Mouse (Mus musculus): ENCODE measurements around the gene Gas7. TPM values are rescaled to one million over a fixed set of nuclear protein-coding genes. Genes with fewer than 3 reads are reported as not detected.

Gene Gas7
- polyA plus RNA-seq, 1 experiment from 2014 or later: 10.5 TPM

GRCm38 (mm10) chr11:67663437-67663836 lies 208.2 kb downstream of the Gas7 start:
- H3K4me1 ChIP-seq (ENCODE audit: insufficient read depth): no peaks in the 10 kb centered on the region
- H3K4me2 ChIP-seq: no peak overlapping the region
- ATAC-seq (ENCODE audit: insufficient read depth) (no peak), DNase-seq (no peak)
- 94% methylated on average over 4 of the region's 4 CpGs for WGBS
- H3K4me3 ChIP-seq (ENCODE audit: low read depth, low read length): no peak overlapping the region
- no peak for TF ChIP-seq CTCF (IDR thresholded peaks at IDR 0.05; ENCODE audit: low read depth)
- no peaks in the 10 kb centered on the region for H3K36me3 ChIP-seq (ENCODE audit: insufficient read depth)
- H3K27me3 ChIP-seq (ENCODE audit: insufficient read depth, low read length): no peaks in the 10 kb centered on the region
- H3K9me3 ChIP-seq (ENCODE audit: low read depth, low read length): no peaks in the 10 kb centered on the region
- H3K27ac ChIP-seq (ENCODE audit: low read depth): no peak overlapping the region
- H3K9ac ChIP-seq: no peak overlapping the region

- no peaks in the 10 kb centered on the region for H3K27me3 ChIP-seq (ENCODE audit: insufficient read depth, low read length)
- no peaks in the 10 kb centered on the region for H3K9me3 ChIP-seq (ENCODE audit: low read depth, low read length)
- ATAC-seq (ENCODE audit: insufficient read depth): no peak
- WGBS: 95% methylated on average over 3 of the region's 3 CpGs
- DNase-seq: no peak
- no peak overlapping the region for H3K4me2 ChIP-seq
- no peak for TF ChIP-seq CTCF (IDR thresholded peaks at IDR 0.05; ENCODE audit: low read depth)
- H3K27ac ChIP-seq (ENCODE audit: low read depth): no peak overlapping the region
- H3K36me3 ChIP-seq (ENCODE audit: insufficient read depth): no peaks in the 10 kb centered on the region
- no peak overlapping the region for H3K9ac ChIP-seq
- H3K4me1 ChIP-seq (ENCODE audit: insufficient read depth): no peaks in the 10 kb centered on the region
- no peak overlapping the region for H3K4me3 ChIP-seq (ENCODE audit: low read depth, low read length)
These were observed 209.0 kb downstream of the Gas7 start for GRCm38 (mm10) chr11:67664261-67664660.

GRCm38 (mm10) chr11:67664918-67665317 lies 209.7 kb downstream of the Gas7 start:
- Histone ChIP-seq H3K4me3 (ENCODE audit: low read depth, low read length) (no peak overlapping the region), H3K4me1 (ENCODE audit: insufficient read depth) (no peaks in the 10 kb centered on the region), H3K27me3 (ENCODE audit: insufficient read depth, low read length) (no peaks in the 10 kb centered on the region), H3K27ac (ENCODE audit: low read depth) (no peak overlapping the region), H3K4me2 (no peak overlapping the region), H3K36me3 (ENCODE audit: insufficient read depth) (no peaks in the 10 kb centered on the region), H3K9ac (no peak overlapping the region), H3K9me3 (ENCODE audit: low read depth, low read length) (no peaks in the 10 kb centered on the region)
- no peak for ATAC-seq (ENCODE audit: insufficient read depth)
- WGBS: 83% methylated on average over 6 of the region's 6 CpGs
- DNase-seq: no peak
- TF ChIP-seq CTCF (IDR thresholded peaks at IDR 0.05; ENCODE audit: low read depth): no peak

- no peaks in the 10 kb centered on the region for H3K9me3 ChIP-seq (ENCODE audit: low read depth, low read length)
- ATAC-seq (ENCODE audit: insufficient read depth): no peak
- no peak for TF ChIP-seq CTCF (IDR thresholded peaks at IDR 0.05; ENCODE audit: low read depth)
These were observed 210.9 kb downstream of the Gas7 start for GRCm38 (mm10) chr11:67666129-67666528.

GRCm38 (mm10) chr11:67667531-67668332 lies 212.5 kb downstream of the Gas7 start:
- no peak for ATAC-seq (ENCODE audit: insufficient read depth)
- DNase-seq: peak; percentile 42
- Histone ChIP-seq H3K4me2 (no peak overlapping the region), H3K9me3 (ENCODE audit: low read depth, low read length) (no peaks in the 10 kb centered on the region), H3K4me1 (ENCODE audit: insufficient read depth) (no peaks in the 10 kb centered on the region), H3K27ac (ENCODE audit: low read depth) (no peak overlapping the region), H3K9ac (no peak overlapping the region), H3K4me3 (ENCODE audit: low read depth, low read length) (no peak overlapping the region), H3K36me3 (ENCODE audit: insufficient read depth) (no peaks in the 10 kb centered on the region), H3K27me3 (ENCODE audit: insufficient read depth, low read length) (no peaks in the 10 kb centered on the region)
- 73% methylated on average over 13 of the region's 13 CpGs for WGBS
- no peak for TF ChIP-seq CTCF (IDR thresholded peaks at IDR 0.05; ENCODE audit: low read depth)

More at GRCm38 (mm10) chr11:67666129-67666528, 210.9 kb downstream of the Gas7 start:
- H3K4me3 ChIP-seq (ENCODE audit: low read depth, low read length): no peak overlapping the region
- no peak overlapping the region for H3K4me2 ChIP-seq
- H3K4me1 ChIP-seq (ENCODE audit: insufficient read depth): no peaks in the 10 kb centered on the region
- 76% methylated on average over 5 of the region's 5 CpGs for WGBS
- H3K36me3 ChIP-seq (ENCODE audit: insufficient read depth): no peaks in the 10 kb centered on the region
- H3K9ac ChIP-seq: no peak overlapping the region
- H3K27ac ChIP-seq (ENCODE audit: low read depth): no peak overlapping the region
- DNase-seq: no peak
- H3K27me3 ChIP-seq (ENCODE audit: insufficient read depth, low read length): no peaks in the 10 kb centered on the region

GRCm38 (mm10) chr11:67668460-67669007 lies 213.3 kb downstream of the Gas7 start:
- H3K4me3 ChIP-seq (ENCODE audit: low read depth, low read length): no peak overlapping the region
- H3K4me2 ChIP-seq: no peak overlapping the region
- no peak overlapping the region for H3K27ac ChIP-seq (ENCODE audit: low read depth)
- no peaks in the 10 kb centered on the region for H3K4me1 ChIP-seq (ENCODE audit: insufficient read depth)
- H3K36me3 ChIP-seq (ENCODE audit: insufficient read depth): no peaks in the 10 kb centered on the region
- no peak for TF ChIP-seq CTCF (IDR thresholded peaks at IDR 0.05; ENCODE audit: low read depth)
- no peaks in the 10 kb centered on the region for H3K9me3 ChIP-seq (ENCODE audit: low read depth, low read length)
- ATAC-seq (ENCODE audit: insufficient read depth) (no peak), DNase-seq (no peak)
- no peaks in the 10 kb centered on the region for H3K27me3 ChIP-seq (ENCODE audit: insufficient read depth, low read length)
- no peak overlapping the region for H3K9ac ChIP-seq
- WGBS: 80% methylated on average over 3 of the region's 3 CpGs

GRCm38 (mm10) chr11:67670031-67670430 lies 214.8 kb downstream of the Gas7 start:
- WGBS: 90% methylated on average over 6 of the region's 6 CpGs
- H3K27me3 ChIP-seq (ENCODE audit: insufficient read depth, low read length): no peaks in the 10 kb centered on the region
- H3K4me3 ChIP-seq (ENCODE audit: low read depth, low read length): no peak overlapping the region
- no peaks in the 10 kb centered on the region for H3K36me3 ChIP-seq (ENCODE audit: insufficient read depth)
- H3K4me1 ChIP-seq (ENCODE audit: insufficient read depth): no peaks in the 10 kb centered on the region
- ATAC-seq (ENCODE audit: insufficient read depth): no peak
- no peak overlapping the region for H3K4me2 ChIP-seq
- H3K9me3 ChIP-seq (ENCODE audit: low read depth, low read length): no peaks in the 10 kb centered on the region
- no peak overlapping the region for H3K27ac ChIP-seq (ENCODE audit: low read depth)
- no peak for DNase-seq
- no peak overlapping the region for H3K9ac ChIP-seq
- no peak for TF ChIP-seq CTCF (IDR thresholded peaks at IDR 0.05; ENCODE audit: low read depth)
